Mouse (Mus musculus): ENCODE measurements around the gene Arhgef10l. TPM values are rescaled to one million over a fixed set of nuclear protein-coding genes. Genes with fewer than 3 reads are reported as not detected.

The Arhgef10l gene
- polyA plus RNA-seq, 1 experiment from 2014 or later: 26.9 TPM

DNA sequence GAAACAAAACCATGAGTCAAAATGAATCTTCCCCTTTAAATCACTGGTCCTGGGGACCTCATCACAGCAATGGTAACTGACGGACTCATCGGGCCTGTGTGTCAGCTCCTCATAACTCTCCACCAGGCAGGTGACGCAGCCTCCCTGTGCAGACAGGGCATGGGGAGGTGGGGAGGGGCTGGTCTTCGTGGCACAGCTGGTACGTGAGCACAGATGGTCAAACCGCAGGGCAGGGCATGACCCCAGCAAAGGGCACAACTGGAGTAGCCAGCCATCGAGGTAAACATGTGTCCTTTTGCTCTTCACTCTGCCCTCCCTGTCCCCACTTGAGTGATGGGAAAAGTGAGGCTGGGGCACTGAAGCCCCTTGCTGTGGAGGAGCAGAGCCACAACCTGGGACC lies 59.0 kb downstream of the Arhgef10l start:
- Histone ChIP-seq H3K4me1 (peaks cover 5% of the 10 kb centered on the region; the same call in 1 of the 2 replicates), H3K27me3 (no peaks in the 10 kb centered on the region), H3K9ac (replicated peaks) (no peak overlapping the region), H3K27ac (replicated peaks) (no peak overlapping the region), H3K36me3 (peaks cover 17% of the 10 kb centered on the region; the same call in 1 of the 2 replicates), H3K4me2 (replicated peaks) (no peak overlapping the region), H3K9me3 (no peaks in the 10 kb centered on the region), H3K4me3 (no peak overlapping the region)
- WGBS: 90% methylated on average over 7 of the region's 7 CpGs
- no peak for ATAC-seq (replicated peaks)

DNA sequence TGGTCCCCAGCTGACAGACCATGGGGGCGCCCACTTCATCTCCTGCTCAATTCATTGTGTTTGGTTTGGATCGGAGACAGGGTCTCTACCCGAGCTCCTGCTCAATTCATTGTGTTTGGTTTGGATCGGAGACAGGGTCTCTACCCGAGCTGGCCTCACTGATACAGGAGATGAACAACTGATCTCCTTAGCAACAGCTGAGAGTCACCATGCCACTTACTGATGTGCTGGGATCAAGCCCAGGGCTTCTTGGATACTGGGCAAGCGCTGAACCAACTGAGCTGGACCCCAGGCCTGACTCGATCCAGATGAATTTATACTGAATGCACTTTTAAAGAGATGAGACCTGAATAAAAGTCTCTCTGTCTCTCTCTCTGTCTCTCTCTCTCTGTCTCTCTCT lies 59.6 kb downstream of the Arhgef10l start:
- Histone ChIP-seq H3K9ac (replicated peaks) (no peak overlapping the region), H3K36me3 (peaks cover 17% of the 10 kb centered on the region; the same call in 1 of the 2 replicates)
- no peak for ATAC-seq (replicated peaks)

DNA sequence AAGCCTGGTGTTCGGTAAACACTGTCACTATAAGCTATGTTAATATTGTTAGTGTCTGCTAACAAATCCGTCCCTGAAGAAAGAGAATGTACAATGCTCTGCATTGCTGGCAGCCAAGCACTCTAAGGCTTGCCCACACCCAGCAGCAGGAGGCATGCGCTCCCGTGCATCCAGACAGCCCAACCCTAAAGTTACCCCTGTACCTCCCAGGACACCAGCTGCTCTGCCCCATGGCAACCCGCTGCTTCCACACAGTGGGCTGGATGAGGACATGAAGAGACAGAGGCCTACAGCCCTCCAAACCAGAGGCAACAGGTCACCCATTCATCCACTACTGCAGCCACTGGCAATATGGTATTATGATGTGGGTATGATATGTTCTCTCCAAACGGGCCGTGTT lies 60.0 kb downstream of the Arhgef10l start:
- H3K9ac ChIP-seq (replicated peaks): no peak overlapping the region
- no peaks in the 10 kb centered on the region for H3K27me3 ChIP-seq
- H3K4me1 ChIP-seq: peaks cover 5% of the 10 kb centered on the region; the same call in 1 of the 2 replicates
- 65% methylated on average over 7 of the region's 7 CpGs for WGBS
- H3K4me2 ChIP-seq (replicated peaks): no peak overlapping the region
- no peak overlapping the region for H3K4me3 ChIP-seq
- peak overlapping the region; percentile 9 for H3K27ac ChIP-seq (replicated peaks)
- peaks cover 17% of the 10 kb centered on the region; the same call in 1 of the 2 replicates for H3K36me3 ChIP-seq
- ATAC-seq (replicated peaks): no peak
- no peaks in the 10 kb centered on the region for H3K9me3 ChIP-seq

More for the DNA sequence above, 59.6 kb downstream of the Arhgef10l start:
- Histone ChIP-seq H3K4me2 (replicated peaks) (no peak overlapping the region), H3K4me1 (peaks cover 5% of the 10 kb centered on the region; the same call in 1 of the 2 replicates), H3K4me3 (no peak overlapping the region), H3K27ac (replicated peaks) (peak overlapping the region; percentile 9; the same call in 1 of the 2 replicates), H3K9me3 (no peaks in the 10 kb centered on the region), H3K27me3 (no peaks in the 10 kb centered on the region)
- 67% methylated on average over 7 of the region's 7 CpGs for WGBS

DNA sequence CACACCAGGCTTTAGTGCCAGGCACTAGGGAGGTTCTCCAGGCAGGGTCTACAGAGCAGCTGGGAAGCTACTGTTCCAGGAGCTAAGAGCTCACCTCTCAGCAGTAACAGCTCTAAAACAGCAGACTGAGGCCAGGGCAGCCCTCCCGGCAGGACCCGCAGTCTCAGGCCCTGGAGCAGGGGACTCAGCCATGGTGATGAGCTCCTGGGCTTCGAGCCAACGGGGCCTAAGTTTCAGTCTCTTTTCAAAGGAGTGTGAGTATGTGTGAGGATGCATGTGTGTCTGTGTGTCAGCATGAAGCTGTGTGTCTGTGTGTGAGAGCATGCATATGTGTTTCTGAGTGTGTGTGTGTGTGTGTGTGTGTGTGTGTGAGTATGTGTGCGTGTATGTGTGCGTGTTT lies 60.6 kb downstream of the Arhgef10l start:
- no peak for ATAC-seq (replicated peaks)
- Histone ChIP-seq H3K4me1 (peaks cover 5% of the 10 kb centered on the region; the same call in 1 of the 2 replicates), H3K27ac (replicated peaks) (peak overlapping the region; percentile 9; the same call in 1 of the 2 replicates), H3K9ac (replicated peaks) (no peak overlapping the region), H3K36me3 (peaks cover 16% of the 10 kb centered on the region; the same call in 1 of the 2 replicates), H3K4me2 (replicated peaks) (no peak overlapping the region), H3K9me3 (no peaks in the 10 kb centered on the region), H3K27me3 (no peaks in the 10 kb centered on the region), H3K4me3 (no peak overlapping the region)
- 71% methylated on average over 6 of the region's 6 CpGs for WGBS

DNA sequence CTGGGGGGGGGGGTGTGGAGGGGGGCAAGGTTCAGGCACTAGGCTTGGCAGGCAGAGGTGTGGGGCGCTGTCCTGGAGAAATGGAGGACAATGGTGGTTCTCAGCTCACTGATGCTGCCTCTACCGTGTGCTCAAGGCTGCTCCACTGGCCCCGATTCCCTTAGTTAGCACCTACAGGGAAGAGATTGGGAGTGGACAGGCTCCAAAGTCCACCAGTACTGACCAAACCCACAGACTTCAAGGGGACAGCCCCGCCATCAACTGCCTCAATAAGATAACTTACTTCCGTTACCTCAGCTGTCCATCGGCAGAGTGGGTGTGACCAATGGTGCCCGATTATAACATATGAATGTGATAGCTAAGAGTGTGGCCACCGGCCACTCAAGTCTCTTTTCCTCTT lies 61.3 kb downstream of the Arhgef10l start:
- 95% methylated on average over 8 of the region's 8 CpGs for WGBS
- peaks cover 13% of the 10 kb centered on the region for H3K36me3 ChIP-seq
- no peak for ATAC-seq (replicated peaks)

DNA sequence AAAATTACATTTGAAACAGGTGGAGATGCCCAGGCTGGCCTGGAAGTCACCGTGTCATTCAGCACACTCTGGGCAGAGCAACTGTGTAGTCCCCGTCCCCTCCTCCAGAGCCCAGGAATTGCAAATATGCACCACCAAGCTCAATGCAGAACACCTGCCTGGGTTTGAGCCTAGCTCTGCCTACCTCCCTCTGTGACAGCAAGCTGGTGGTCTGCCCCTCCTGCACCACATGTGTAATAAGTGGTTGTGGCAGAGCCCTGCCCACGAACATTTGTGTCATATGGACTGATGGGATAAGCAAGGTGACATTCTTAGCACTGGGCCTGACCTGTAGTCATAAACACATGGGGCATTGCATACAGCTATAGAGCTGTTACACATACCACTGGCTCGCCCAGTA lies 63.8 kb downstream of the Arhgef10l start:
- Histone ChIP-seq H3K4me1 (peaks cover 5% of the 10 kb centered on the region; the same call in 1 of the 2 replicates), H3K9ac (replicated peaks) (no peak overlapping the region), H3K9me3 (no peaks in the 10 kb centered on the region), H3K27ac (replicated peaks) (no peak overlapping the region), H3K4me3 (no peak overlapping the region), H3K4me2 (replicated peaks) (no peak overlapping the region), H3K27me3 (no peaks in the 10 kb centered on the region), H3K36me3 (peaks cover 12% of the 10 kb centered on the region)
- 77% methylated on average over 4 of the region's 4 CpGs for WGBS
- no peak for ATAC-seq (replicated peaks)

More for the DNA sequence above, 61.3 kb downstream of the Arhgef10l start:
- Histone ChIP-seq H3K4me1 (peaks cover 5% of the 10 kb centered on the region; the same call in 1 of the 2 replicates), H3K9ac (replicated peaks) (no peak overlapping the region), H3K27ac (replicated peaks) (no peak overlapping the region), H3K4me2 (replicated peaks) (no peak overlapping the region), H3K27me3 (no peaks in the 10 kb centered on the region), H3K9me3 (no peaks in the 10 kb centered on the region), H3K4me3 (no peak overlapping the region)

DNA sequence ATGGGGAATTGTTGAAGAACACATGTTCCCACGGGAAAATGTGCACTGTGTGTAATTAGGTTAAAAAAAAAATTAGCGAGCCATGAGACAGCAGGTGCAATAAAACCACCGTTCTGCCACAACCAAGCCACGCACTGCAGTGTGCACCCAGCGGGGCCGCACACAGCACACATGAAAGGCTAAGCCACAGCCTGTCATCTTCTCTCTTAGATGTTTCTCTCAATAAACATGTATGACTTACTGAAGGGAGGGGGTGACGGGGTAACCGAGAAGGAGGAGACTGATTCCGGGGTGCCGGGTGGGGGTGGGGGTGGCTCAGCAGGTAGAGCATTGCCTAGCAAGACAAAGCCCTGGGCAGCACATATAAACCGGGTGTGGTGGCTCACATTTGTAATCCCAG lies 64.7 kb downstream of the Arhgef10l start:
- H3K4me2 ChIP-seq (replicated peaks): no peak overlapping the region
- no peak for ATAC-seq (replicated peaks)
- H3K9me3 ChIP-seq: 0 out of 2 replicates have a peak, but pooled peaks cover 3% of the 10 kb centered on the region
- WGBS: 75% methylated on average over 11 of the region's 11 CpGs
- H3K27ac ChIP-seq (replicated peaks): no peak overlapping the region
- H3K27me3 ChIP-seq: no peaks in the 10 kb centered on the region
- peaks cover 17% of the 10 kb centered on the region for H3K36me3 ChIP-seq
- H3K9ac ChIP-seq (replicated peaks): no peak overlapping the region
- 0 out of 2 replicates have a peak, but pooled peaks cover 2% of the 10 kb centered on the region for H3K4me1 ChIP-seq
- no peak overlapping the region for H3K4me3 ChIP-seq

DNA sequence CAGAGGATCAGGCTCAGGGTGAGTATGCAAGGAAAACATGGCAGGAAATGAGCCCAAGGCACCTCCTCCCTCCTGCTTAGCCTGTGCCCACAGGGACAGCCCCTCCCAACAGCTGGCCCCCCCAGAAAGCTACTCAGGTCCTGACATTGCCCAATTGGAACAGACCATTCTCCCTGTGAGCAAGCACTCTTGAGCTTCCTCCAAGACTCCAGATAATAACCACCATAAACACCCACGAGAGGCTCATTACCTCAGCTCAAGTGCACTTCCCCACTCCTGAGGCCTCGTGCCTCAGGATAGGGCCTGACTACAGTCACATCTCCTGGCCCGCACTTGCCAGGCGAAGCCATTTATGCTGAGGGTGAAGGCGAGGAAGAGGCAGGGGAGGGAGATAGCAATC lies 67.0 kb downstream of the Arhgef10l start:
- Histone ChIP-seq H3K36me3 (peaks cover 21% of the 10 kb centered on the region), H3K9me3 (0 out of 2 replicates have a peak, but pooled peaks cover 3% of the 10 kb centered on the region), H3K4me1 (no peaks in the 10 kb centered on the region), H3K9ac (replicated peaks) (no peak overlapping the region), H3K27me3 (no peaks in the 10 kb centered on the region), H3K4me2 (replicated peaks) (no peak overlapping the region), H3K4me3 (no peak overlapping the region), H3K27ac (replicated peaks) (no peak overlapping the region)
- WGBS: 81% methylated on average over 5 of the region's 5 CpGs
- no peak for ATAC-seq (replicated peaks)

DNA sequence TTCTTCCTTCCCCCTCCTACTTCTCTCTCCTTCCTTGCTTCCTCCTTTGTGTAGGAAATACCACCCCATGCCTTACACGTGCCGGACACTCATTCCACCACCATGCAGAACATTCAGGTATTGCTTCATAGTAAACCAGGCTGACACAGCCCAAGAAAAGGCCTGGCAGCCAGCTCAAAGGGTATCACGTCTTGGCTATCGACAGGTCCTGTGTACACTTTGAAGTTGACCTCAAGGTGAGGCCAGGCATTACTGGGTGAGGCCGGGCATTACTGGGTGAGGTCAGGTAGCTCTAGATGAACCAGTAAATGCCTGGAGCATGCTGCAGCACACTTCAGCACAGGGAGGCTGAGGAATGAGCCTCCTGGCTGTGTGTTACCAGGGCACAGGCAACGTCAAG lies 67.9 kb downstream of the Arhgef10l start:
- H3K4me3 ChIP-seq: no peak overlapping the region
- 0 out of 2 replicates have a peak, but pooled peaks cover 3% of the 10 kb centered on the region for H3K9me3 ChIP-seq
- no peaks in the 10 kb centered on the region for H3K4me1 ChIP-seq
- peaks cover 24% of the 10 kb centered on the region for H3K36me3 ChIP-seq
- H3K27ac ChIP-seq (replicated peaks): no peak overlapping the region
- no peak overlapping the region for H3K9ac ChIP-seq (replicated peaks)
- no peak overlapping the region for H3K4me2 ChIP-seq (replicated peaks)
- 98% methylated on average over 6 of the region's 6 CpGs for WGBS
- H3K27me3 ChIP-seq: no peaks in the 10 kb centered on the region
- no peak for ATAC-seq (replicated peaks)

DNA sequence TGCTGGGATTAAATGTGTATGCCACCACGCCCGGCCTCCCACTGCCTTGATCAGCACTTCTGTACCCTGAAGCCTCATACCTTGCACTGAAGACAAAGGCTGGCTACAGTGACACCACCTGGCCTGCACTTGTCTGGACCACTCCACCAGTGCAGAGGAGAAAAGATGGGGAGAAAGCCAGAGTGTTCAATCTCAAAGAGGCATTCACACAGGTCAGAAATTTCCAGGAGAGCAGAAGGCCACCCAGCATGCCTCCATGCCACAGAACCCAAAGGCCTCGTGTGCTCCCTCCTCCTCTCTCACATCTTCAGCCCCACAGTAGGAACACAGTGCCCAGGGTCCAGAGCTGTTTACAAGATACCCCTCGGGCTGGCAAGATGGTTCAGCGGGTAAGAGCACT lies 68.4 kb downstream of the Arhgef10l start:
- no peak for ATAC-seq (replicated peaks)
- H3K4me1 ChIP-seq: 0 out of 2 replicates have a peak, but pooled peaks cover 2% of the 10 kb centered on the region
- 0 out of 2 replicates have a peak, but pooled peaks cover 3% of the 10 kb centered on the region for H3K9me3 ChIP-seq
- no peak overlapping the region for H3K9ac ChIP-seq (replicated peaks)
- H3K27me3 ChIP-seq: no peaks in the 10 kb centered on the region
- H3K36me3 ChIP-seq: peaks cover 29% of the 10 kb centered on the region
- 97% methylated on average over 5 of the region's 5 CpGs for WGBS
- H3K27ac ChIP-seq (replicated peaks): no peak overlapping the region
- H3K4me2 ChIP-seq (replicated peaks): no peak overlapping the region
- H3K4me3 ChIP-seq: no peak overlapping the region

DNA sequence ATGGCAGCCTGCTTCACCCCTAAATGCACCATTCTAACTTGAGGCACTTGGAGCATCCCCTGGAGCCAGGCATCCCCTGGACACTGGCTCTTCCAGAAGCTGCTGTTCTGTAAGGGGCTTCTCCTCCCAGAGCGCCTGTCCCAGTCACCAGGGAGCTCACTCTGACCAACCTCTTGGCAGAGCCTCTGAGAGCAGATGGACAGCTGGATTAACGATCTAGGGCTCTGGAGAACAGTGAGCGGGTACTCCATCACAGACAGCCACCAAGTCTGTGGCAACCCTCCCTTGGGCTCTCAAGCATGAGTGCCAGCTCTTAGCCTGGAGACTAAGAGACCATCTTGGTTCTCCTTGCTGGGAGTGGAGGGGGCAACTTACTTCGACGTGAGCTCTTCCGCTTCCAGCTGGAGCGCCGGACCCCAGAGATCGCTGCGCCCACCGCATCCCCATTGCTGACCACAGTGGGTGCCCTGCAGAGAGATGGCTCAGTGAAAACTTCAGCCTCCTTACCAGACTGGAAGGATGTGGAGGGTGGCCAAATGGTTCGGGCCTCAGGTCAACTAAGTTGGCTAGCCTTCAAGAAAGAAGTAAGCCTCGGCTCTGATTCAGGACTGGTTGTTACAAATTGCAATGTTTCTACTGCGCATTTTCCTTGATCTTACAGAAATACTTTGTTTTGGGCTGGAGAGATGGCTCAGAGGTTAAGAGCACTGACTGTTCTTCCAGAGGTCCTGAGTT lies 71.9 kb downstream of the Arhgef10l start:
- Histone ChIP-seq H3K27me3 (no peaks in the 10 kb centered on the region), H3K27ac (replicated peaks) (no peak overlapping the region), H3K9me3 (0 out of 2 replicates have a peak, but pooled peaks cover 3% of the 10 kb centered on the region), H3K9ac (replicated peaks) (no peak overlapping the region), H3K4me2 (replicated peaks) (no peak overlapping the region), H3K4me3 (no peak overlapping the region), H3K36me3 (peaks cover 35% of the 10 kb centered on the region), H3K4me1 (0 out of 2 replicates have a peak, but pooled peaks cover 5% of the 10 kb centered on the region)
- no peak for ATAC-seq (replicated peaks)
- 83% methylated on average over 14 of the region's 14 CpGs for WGBS

DNA sequence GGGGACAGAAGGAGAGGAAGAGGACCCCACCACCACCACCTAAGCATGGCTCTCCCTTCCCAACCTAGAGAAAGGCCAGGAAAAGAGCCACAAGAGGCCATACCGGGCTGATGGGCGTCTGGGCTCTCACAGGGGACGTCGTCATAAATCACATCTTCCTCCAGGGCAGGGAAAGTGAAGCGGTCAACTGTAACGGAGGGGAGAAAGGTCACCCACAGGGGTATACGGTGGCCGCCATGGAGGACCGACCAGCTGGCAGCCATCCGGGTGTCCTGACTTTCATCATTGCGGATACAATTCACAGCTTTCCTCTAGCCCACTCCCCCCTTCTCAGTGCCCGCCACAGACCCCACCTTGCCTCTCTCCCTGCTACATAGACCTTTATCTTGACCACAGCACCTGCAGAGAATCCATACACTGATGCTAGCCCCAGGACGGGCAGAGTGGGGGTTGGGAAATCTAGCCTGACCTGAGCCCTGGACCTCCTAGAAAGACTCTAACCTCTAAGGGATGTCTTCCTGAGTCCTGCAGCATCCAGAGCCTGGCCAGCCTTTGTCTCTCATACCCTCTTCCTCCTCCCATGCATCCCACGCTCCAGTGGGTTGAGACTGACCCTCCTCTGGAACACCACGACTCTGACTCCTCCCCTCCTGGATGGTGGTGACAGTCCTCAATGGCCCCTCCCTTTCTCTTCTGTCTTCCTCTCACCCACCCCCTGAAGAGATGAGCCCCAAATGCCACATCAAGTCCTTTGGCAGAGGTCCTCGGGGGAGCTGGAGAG lies 72.6 kb downstream of the Arhgef10l start:
- 0 out of 2 replicates have a peak, but pooled peaks cover 5% of the 10 kb centered on the region for H3K4me1 ChIP-seq
- 0 out of 2 replicates have a peak, but pooled peaks cover 3% of the 10 kb centered on the region for H3K9me3 ChIP-seq
- H3K36me3 ChIP-seq: peaks cover 35% of the 10 kb centered on the region
- no peak overlapping the region for H3K4me2 ChIP-seq (replicated peaks)
- no peak overlapping the region for H3K9ac ChIP-seq (replicated peaks)
- no peak overlapping the region for H3K4me3 ChIP-seq
- ATAC-seq (replicated peaks): no peak
- H3K27ac ChIP-seq (replicated peaks): no peak overlapping the region
- WGBS: 82% methylated on average over 16 of the region's 16 CpGs
- no peaks in the 10 kb centered on the region for H3K27me3 ChIP-seq
